Mouse (Mus musculus) embryonic facial prominence, embryonic 10.5 days (tissue): Measurements from ENCODE around the gene Ppp1cb. TPM values are rescaled to one million over a fixed set of nuclear protein-coding genes. Genes with fewer than 3 reads are reported as not detected.

ENCODE experiments used
- DNase-seq: peaks from one replicate; pipeline ENCODE4 v3.0.0-alpha.2; 2017; ENCODE audit warnings: low spot score
- H3K27ac ChIP-seq: fragments of 300-500 bp; sonication (generic); replicated peaks from 2 replicates; pipeline ENCODE4 v1.5.1; 2016; ENCODE audit warnings: mild to moderate bottlenecking
- H3K27me3 ChIP-seq: fragments of 300-500 bp; sonication (generic); replicated peaks from 2 replicates; pipeline ENCODE4 v1.6.1; 2016; ENCODE audit warnings: low read depth, mild to moderate bottlenecking; ENCODE audit not compliant: poor library complexity, severe bottlenecking
- H3K36me3 ChIP-seq: fragments of 300-500 bp; sonication (generic); replicated peaks from 2 replicates; pipeline ENCODE4 v1.6.1; 2016; ENCODE audit warnings: mild to moderate bottlenecking, moderate library complexity
- H3K4me1 ChIP-seq: fragments of 300-500 bp; sonication (generic); 2 replicates; pipeline ENCODE4 v1.6.1; 2016
- H3K4me3 ChIP-seq: fragments of 300-500 bp; sonication (generic); 2 replicates; pipeline ENCODE4 v1.5.1; 2016; ENCODE audit warnings: mild to moderate bottlenecking, moderate library complexity
- H3K9me3 ChIP-seq: fragments of 300-500 bp; sonication (generic); 2 replicates; pipeline ENCODE4 v1.6.1; 2016; ENCODE audit warnings: mild to moderate bottlenecking
- WGBS: fragments of 180-500 bp; shearing (Covaris S2); methylation state at CpG from one replicate; pipeline ENCODE4 v1.1.7; 2016; 5-methylcytosine and 5-hydroxymethylcytosine counted together
- polyA plus RNA-seq: library from polyadenylated mRNA; unstranded; fragments of >200 nt; fragmentation: Nextera tagmentation; extraction: Ambion mirVana; gene quantifications from 2 replicates; pipeline ENCODE4 v1.2.1, GENCODE M21; 2016

The Ppp1cb gene
- polyA plus RNA-seq, 1 experiment from 2014 or later: 227 TPM

GRCm38 (mm10) chr5:32549449-32549848 lies 90.8 kb downstream of the Ppp1cb start:
- WGBS: 83% methylated on average over 2 of the region's 2 CpGs
- no peak overlapping the region for H3K27ac ChIP-seq
- H3K4me1 ChIP-seq: no peaks in the 10 kb centered on the region

GRCm38 (mm10) chr5:32564697-32565096 lies 106.1 kb downstream of the Ppp1cb start:
- Histone ChIP-seq H3K4me3 (no peak overlapping the region), H3K4me1 (no peaks in the 10 kb centered on the region), H3K36me3 (no peaks in the 10 kb centered on the region), H3K27ac (no peak overlapping the region), H3K27me3 (no peaks in the 10 kb centered on the region), H3K9me3 (no peaks in the 10 kb centered on the region)
- DNase-seq: no peak
- 76% methylated on average over 1 of the region's 1 CpGs for WGBS

More at GRCm38 (mm10) chr5:32549449-32549848, 90.8 kb downstream of the Ppp1cb start:
- Histone ChIP-seq H3K9me3 (no peaks in the 10 kb centered on the region), H3K27me3 (no peaks in the 10 kb centered on the region), H3K4me3 (no peak overlapping the region), H3K36me3 (no peaks in the 10 kb centered on the region)
- DNase-seq: no peak

Other genes starting within 250 kb of the Ppp1cb start
- 0.06 TPM in 1 of 2 replicates, not detected in the other for gene Plb1, start 226.1 kb upstream of the Ppp1cb start, polyA plus RNA-seq
- gene Yes1, start 152.3 kb downstream of the Ppp1cb start, polyA plus RNA-seq: 29.3 and 30.6 TPM in 2 replicates